Comparison of ENCODE assay signal across 8 mouse cellular contexts in genomic region chr8:70862824-70863641, GRCm38 (mm10). TPM values are rescaled to one million over a fixed set of nuclear protein-coding genes. Genes with fewer than 3 reads are reported as not detected.
DNase-seq lines count a peak whose midpoint lies in the region; ATAC-seq lines count a peak whose summit lies in the region.

TSS of gene Kcnn1 (minus strand) at chr8:70863258.

- peak within 1 kb of the TSS; percentile 56 for H3K4me3 ChIP-seq in midbrain, embryonic 15.5 days

- H3K4me1 ChIP-seq in midbrain, embryonic 15.5 days: peaks cover 63% of the 10 kb centered on the region

- H3K9me3 ChIP-seq in midbrain, embryonic 15.5 days: no peaks in the 10 kb centered on the region

- no peaks in the 10 kb centered on the region for H3K27me3 ChIP-seq in midbrain, embryonic 15.5 days (replicated peaks)

- peak within 1 kb of the TSS; percentile 65 for H3K9ac ChIP-seq in midbrain, embryonic 15.5 days

- peak within 1 kb of the TSS; percentile 95 for H3K27ac ChIP-seq in midbrain, embryonic 15.5 days

- ATAC-seq in midbrain, embryonic 15.5 days (replicated peaks): no peak
- no peak for ATAC-seq in inflammation-experienced regulatory T-cells, adult 6 months

- under 1% methylated on average over 55 of the region's 55 CpGs for WGBS in midbrain, embryonic 15.5 days

- H3K4me2 ChIP-seq in midbrain, embryonic 15.5 days: peak within 1 kb of the TSS; percentile 95

- DNase-seq in kidney, postnatal 10 days: peak; percentile 51
- DNase-seq in kidney, adult 8-10 months: no peak
- DNase-seq in ZHBTc4 (ENCODE audit: low read depth, low spot score): peak; percentile 56
- no peak for DNase-seq in gastrocnemius, postnatal 25 days
- DNase-seq in layer of hippocampus, postnatal 14 days (ENCODE audit: low spot score in 2 of 2): no peak
- no peak for DNase-seq in ovary, postnatal 10 days (ENCODE audit: low spot score)

- H3K36me3 ChIP-seq in midbrain, embryonic 15.5 days (replicated peaks): no peaks in the 10 kb centered on the region

RNA-seq across cellular contexts. Expression of gene Kcnn1, which starts in this region (rescaled TPM):
- total RNA-seq in gastrocnemius, postnatal 25 days (2021): 10 to 100 TPM; 11.8 to 14.4 TPM
- total RNA-seq in layer of hippocampus, postnatal 14 days (2021): 10 to 100 TPM; 22.0 to 22.8 TPM
- polyA plus RNA-seq in midbrain, embryonic 15.5 days (2015; fragmentation: Nextera tagmentation; extraction: Ambion mirVana): 19.0 and 20.6 TPM in 2 replicates
- not detected for polyA plus RNA-seq in inflammation-experienced regulatory T-cells, adult 6 months (2017; shearing (Covaris generic))

Comparison
In these comparisons a context has a peak if more than half of its experiments do, and no peak if none do; other contexts are left out.
1. RNA of gene Kcnn1 (polyA plus RNA-seq): 19.0 to 20.6 TPM in midbrain, embryonic 15.5 days; not detected in inflammation-experienced regulatory T-cells, adult 6 months; every median in the first group is over 10 times any median in the second.
2. DNase-seq: peak in kidney, postnatal 10 days (single experiment) and ZHBTc4 (single experiment); none in kidney, adult 8-10 months (0 of 2), gastrocnemius, postnatal 25 days (single experiment), layer of hippocampus, postnatal 14 days (0 of 2) and ovary, postnatal 10 days (single experiment).